Mouse (Mus musculus): Measurements from ENCODE around the gene Hsp90ab1.

The Hsp90ab1 gene

DNA sequence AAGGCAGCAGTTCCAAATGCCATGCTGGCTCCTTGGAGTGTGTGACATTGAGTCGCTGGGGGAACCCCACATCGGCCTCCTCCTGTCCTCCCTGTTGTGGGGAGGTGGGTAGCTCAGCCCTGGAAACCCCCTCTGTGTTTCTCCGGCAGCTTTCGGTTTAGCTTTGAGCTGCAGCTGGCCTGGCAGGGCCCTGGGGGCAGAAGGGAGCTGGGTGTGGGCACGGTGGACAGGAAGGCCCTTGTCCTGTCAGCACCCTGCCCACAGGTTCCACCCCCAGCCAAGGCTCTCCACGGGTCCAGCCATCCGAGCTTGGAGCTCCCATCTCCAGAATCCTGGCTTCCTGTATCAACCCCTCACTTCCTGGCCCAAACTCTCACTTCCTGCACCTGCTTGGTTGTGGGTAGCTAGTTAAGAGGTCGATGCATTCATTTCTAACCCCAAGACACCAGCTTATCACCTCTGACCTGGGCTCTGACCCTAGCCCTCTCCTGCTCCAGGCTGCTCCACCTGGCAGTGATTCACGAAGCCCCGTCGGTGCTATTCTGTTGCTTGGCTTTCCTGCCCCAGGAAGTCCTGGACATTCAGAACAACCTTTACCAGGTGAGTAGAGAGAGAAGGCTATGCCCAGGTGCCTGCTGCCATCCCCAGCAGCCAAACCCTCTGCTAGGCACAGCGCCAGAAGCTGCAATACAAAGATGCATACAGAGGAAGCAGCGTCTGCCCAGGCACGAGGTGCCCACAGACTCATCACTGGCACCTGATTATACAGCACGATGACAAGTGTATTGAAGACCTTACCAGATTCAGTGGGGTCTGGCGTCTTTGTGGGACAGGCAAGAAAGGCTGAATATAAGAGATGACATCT, 14.8 kb downstream of the Hsp90ab1 start:
- in situ Hi-C loops (cut with MboI, MseI) = no loop called here

DNA sequence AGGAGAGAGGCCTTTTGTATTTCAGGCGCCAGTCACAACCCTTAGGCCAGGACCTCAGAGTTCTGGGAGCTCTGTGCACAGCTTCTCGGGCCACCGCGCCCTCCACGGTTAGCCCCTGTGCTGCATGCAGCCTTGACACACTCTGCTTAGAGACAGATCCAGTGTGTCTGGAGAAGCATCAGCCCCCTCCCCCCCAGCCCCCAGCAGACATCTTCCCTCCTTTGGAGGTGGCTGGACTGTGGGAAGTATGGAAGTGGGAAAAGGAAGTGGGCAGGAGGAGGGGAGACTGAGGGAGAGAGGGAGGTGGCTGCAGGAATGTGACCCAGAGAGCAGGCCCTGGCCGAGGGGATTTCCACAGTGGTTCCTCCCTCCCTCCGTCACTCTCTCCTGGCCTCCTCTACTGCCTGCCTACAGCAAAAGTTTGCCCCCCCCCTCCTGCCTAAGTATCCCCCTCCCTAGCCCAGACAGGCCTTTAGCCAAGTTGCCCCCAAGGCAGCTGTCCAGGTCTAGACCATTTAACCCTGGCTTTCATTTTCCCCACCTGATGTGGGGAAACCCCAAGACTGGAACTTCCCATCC, 15.7 kb downstream of the Hsp90ab1 start:
- in situ Hi-C loops (cut with MboI, MseI) = no loop called here

DNA sequence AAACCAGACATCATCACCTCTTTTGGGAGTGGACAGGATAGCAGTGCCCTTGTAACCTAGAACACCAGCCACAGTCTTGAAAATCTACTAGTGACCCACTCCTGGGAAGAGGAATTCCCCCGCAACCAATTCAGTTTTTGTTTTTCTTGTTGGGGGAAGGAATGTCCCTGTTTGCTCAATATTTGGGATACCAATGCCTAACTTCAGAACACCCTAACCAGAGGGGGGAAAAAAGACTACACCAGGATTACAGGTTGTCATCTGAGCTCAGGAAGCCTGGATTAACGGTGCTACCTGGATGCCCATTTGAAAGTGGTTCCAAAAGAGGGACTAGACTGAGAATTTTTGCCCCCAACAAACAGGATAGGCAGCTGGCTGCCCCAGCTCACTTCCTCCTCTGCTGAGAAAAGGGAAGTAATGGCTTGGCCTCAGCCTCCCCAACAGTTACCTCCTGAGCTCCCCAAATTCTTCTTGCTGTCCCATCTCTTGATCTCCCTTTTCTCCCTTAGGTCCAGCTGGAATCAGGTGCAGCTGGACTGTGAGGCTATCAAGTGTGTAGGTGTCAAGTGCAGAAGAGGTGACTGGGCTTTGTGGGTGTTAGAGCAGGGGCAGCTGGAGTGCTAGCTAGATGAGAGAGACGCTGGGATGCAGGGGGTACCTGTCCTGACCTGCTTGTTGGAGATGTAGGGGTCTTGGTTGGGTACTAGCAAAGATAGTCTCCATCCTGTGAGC, 16.4 kb downstream of the Hsp90ab1 start:
- in situ Hi-C loops (cut with MboI, MseI) = no loop called here

DNA sequence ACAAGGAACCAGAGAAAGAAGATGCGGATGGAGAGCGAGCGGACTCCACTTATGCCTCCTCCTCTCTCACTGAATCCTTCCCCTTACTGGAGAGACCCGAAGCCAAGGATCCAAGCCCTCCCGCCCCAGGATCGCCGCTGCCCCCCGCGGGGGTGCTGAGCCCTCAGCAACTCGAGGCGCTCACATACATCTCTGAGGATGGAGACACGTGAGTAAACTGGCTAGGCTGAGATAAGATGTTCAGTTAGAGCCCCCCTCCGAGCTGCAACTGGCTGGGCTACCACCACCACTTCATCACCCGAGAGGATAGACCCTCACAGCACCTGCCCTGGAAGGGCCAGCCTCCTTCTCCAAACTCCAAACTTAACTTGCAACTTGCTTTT, 17.0 kb downstream of the Hsp90ab1 start:
- in situ Hi-C loops (cut with MboI, MseI) = no loop called here

DNA sequence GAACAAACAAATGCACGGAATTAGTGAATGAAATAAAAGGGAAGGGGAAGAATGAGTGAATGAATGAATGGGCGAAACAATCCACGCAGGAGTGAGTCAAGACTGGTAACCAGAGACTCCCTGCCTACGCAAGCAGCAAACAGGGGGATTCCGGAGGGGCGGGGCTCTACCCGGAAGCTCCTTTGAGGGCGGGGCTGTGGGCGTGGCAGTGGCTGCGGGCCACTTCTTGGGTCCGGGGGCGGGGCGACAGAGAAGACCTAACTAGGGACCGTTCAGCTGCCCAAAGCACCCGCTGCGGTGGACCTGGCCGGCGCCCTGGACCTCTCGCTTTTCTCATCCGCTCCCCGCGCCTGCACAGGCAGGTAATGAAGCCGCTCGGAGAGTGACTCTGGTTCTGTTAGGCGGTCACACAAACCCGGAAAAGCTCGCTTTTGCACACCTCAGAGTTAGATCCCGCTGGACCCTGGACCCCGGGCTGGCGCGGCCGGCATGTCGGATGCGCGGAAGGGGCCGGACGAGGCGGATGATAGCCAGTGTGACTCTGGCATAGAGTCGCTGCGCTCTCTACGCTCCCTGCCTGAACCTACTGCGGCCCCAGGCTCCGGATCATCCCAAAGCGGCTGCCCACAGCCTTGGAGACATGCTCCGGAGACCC, 17.5 kb downstream of the Hsp90ab1 start, which contains the start of gene Nfkbie:
Gene Nfkbie (plus strand): TSS at position 252 of the 655 bp plus-strand sequence.
- in situ Hi-C loops (cut with MboI, MseI) = no loop called here

DNA sequence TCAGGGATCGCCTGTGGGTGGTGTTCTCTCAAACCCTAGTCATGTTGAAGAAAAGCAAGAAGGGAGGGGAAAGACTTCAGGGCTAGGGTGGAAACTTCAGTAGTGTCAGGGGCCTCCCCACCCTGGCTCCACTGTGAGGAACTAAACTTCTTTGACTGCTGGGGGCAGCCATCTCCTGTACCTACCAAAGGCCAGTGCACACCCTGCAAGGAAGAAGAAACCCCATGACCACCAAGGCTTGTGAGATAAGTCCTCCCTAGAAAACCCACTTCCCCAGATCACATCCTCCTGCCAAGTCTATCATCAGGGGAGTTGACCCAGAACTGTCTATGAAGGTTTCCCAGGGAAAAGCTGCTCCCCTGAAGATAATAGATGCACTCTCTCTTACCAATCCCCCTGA, 18.7 kb downstream of the Hsp90ab1 start:
- in situ Hi-C loops (cut with MboI, MseI) = loop anchor here (5.0 kb wide), 1 partner anchor 77 kb away; the partner anchor contains the start of gene Spats1

DNA sequence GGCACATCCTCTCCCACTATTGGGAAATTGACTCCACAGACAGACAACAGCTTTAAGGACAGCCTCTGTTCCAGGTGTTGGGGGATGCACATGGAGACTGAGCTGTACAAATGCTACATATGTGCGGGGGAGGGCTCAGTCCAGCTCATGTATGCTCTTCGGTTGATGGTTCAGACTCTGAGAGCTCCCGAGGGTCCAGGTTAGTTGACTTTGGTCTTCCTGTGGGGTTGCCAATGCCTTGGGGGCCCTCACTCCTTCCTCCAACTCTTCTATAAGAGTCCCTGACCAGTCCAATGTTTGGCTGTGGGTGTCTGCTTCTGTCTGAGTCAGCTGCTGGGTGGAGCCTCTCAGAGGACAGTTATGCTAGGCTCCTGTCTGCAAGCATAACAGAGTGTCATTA, 20.0 kb downstream of the Hsp90ab1 start:
- in situ Hi-C loops (cut with MboI, MseI) = loop anchor here (5.0 kb wide), 1 partner anchor 76 kb away; the partner anchor contains the start of gene Spats1

DNA sequence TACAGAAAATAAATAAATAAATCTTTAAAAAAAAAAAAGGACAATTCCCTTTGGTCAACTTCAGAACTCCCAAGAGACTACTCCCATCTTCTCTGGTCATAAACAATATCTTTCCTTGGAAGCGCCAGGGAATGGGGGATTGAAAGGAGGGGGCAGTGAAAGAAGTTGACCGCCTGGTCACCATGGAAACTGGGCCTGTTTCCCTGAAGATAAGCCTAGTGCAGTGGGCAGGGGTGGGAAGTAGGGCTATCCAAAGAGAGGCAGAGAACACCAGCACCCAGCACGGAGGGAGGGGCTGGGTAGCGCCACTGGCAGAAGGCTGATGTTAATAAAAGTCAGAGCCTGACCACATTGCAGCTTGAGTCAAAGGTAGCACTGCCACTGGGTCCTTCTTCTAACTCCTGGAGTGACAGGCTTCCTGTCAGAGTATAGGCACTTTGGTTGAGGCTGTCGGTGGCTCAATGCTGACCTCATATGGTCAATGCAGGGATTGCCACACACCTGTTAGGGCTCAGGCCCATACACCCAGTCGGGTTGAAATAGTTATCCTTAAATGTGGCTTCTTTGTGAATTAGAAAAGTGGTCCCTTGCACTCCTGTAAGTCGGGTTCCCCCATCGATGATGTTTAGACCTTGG, 21.1 kb downstream of the Hsp90ab1 start:
- in situ Hi-C loops (cut with MboI, MseI) = loop anchor here (5.0 kb wide), 1 partner anchor 75 kb away; the partner anchor contains the start of gene Spats1

DNA sequence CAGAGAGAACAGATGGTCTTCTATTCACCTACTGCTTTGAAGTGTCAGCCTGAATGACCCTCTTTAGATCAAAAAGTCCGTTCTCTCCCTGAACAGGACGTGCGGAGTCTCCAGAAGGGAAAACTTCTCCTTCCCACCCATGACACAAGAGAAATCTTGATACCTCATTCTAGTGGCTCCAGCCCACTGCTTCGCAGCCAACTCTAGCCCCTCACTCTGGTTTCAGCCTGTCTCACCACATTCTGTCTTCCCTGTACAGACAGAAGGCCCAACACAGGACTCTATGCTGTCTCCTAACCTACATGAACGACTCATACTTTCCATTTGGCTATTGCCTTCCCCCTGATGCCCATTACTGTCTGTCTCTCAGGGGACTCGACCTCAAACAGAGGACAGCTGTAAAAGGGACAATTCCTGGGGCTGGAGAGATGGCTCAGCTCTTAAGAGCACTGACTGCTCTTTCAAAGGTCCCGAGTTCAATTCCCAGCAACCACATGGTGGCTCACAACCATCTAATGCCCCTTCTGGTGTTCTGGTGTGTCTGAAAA, 21.7 kb downstream of the Hsp90ab1 start:
- in situ Hi-C loops (cut with MboI, MseI) = loop anchor here (5.0 kb wide), 1 partner anchor 74 kb away; the partner anchor contains the start of gene Spats1

DNA sequence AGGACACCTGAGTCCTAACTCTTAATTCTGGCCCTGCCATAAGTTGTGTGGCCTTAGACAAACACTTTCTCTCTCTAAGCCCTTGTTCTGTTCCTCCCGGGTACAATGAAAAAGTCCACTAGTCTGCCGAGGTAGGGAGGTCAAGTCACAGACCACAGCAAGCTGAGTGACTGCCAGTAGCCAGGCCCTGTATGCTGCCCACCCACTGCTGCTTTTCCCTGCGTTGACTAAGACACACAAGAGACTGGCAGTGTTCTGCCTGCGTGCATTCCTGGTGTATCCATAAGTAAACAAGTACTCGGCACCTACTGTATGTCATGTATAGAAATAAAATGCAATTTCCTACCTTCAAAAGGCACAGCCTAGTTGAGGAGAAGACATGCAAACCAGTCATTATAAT, 22.8 kb downstream of the Hsp90ab1 start:
- in situ Hi-C loops (cut with MboI, MseI) = loop anchor here (5.0 kb wide), 1 partner anchor 73 kb away; the partner anchor contains the start of gene Spats1

DNA sequence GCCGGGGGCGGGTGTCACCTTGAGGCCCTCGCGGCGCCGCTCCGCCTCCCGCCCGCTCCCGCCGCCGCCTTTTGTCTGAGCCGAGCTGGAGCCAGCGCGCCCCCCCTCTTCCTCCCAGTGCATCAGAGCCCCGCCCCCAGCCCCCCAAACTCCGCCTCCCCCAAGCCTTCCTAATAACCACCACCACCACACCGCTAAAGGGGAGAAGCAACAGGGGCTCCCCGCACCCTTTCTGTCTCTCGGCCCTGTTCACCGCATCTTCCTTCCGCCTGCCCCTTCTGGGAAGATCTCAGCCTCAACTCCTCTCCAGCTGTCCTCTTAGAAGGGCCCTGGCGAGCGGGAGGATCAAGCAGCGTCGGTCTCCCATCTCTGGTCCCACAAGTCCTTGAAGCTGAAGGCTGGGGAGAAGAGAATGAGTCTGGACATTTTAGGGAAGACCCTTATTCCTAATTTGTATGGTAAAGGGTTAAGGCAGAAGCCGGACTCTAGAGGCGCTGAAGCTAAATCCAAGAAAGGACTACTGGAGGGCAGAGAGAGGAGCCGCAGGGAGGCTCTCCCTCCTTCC, 23.4 kb downstream of the Hsp90ab1 start, which contains the start of gene Tmem151b:
Gene Tmem151b (minus strand): TSS at position 61 of the 565 bp plus-strand sequence.
- in situ Hi-C loops (cut with MboI, MseI) = loop anchor here (5.0 kb wide), 1 partner anchor 72 kb away; the partner anchor contains the start of gene Spats1

DNA sequence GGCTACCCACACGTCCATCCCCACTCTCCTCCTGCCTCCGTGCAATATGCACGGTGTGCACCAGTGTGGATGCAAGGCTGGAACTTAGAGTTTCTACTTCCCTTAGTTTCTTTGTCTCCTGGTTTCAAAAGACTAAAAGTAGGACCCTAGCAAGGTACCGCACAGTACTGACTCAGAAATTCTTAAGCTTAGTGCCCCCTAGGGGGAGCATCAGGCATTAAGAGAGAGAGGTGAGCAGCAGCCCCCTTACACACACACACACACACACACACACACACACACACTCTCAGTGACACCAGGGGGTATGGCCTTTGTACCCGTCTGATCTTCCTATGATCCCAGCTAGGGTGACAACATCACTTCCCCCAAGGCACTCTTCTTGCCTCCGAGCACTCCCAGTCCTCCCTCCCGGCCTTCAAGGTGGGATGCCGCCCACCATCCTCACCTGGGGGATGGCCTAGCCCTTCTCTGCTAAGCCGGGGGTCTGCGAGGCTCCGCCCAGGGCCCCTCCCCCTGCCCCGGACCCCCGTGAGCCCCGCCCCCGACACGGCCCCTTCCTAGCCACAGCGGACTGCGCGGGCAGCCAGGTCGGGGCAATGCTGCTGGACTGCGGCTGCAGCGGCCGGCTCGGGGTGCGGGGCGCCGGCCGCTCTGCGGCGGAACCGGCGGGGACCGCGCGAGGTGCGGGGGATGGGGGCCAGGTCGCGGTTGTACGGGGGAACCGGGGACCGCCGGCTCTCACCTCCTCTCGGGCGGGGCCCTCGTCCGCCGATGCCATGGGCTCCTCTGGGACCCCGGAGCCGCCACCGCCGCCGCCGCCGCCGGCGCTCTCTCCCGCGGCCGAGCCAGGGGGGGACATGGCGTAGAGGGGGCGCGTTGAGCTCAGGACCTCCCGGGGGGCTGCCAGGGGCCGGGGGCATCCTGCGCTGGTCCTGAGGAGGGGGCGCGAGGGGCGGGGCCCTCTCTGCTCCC, 24.2 kb downstream of the Hsp90ab1 start:
- in situ Hi-C loops (cut with MboI, MseI) = no loop called here

DNA sequence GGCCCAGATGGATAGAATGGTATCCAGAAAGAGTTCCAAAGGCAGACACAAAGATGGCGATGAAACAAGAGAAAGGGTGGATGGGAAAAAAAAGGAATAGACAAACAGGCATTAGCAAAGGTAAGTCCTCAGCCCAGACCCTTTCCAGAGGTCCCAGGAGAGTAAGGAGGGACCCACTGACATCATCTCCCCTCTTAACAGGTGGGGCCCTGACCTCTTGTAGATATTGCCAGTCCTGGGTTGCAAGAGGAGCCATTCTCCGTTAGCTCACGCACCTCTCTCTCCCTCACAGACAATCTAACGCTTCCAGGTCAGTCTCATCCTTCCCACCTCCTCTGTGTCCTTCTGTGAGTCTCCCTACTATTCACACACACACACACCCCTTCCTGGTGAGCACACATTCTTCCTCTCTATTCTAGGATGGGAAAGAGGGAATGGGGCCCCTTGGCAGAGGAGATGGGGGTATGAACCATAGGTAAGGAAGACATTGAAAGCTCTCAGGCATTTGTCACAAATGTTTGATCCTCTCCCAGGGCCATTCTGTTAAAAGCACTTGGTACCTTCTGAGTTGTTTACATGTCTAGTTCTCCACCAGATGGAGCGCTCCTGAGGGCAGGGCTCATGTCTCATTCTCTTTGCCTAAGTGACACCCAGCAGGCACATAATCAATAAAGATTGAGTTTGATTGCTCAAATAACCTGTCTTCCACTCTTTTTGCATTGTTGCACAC, 25.4 kb downstream of the Hsp90ab1 start:
- in situ Hi-C loops (cut with MboI, MseI) = no loop called here

DNA sequence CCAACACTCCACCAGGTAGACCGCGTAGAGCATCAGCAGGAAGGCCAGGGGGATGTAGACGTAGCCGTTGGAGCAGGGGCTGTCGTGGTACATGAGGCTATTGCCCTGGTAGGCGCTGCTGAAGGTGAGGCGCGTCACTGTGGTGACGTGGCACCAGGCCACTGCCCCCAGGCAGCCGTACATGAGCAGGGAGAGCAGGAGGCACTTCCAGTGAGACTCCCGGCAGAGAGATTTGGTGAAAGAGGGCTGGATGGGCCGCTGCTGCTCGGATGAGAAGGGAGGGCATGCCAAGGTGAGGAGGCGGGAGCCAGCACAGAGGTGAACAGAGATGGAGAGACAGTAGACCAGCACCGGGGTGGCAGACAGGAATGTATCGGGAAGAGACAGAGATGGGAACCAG, 26.1 kb downstream of the Hsp90ab1 start:
- in situ Hi-C loops (cut with MboI, MseI) = no loop called here

DNA sequence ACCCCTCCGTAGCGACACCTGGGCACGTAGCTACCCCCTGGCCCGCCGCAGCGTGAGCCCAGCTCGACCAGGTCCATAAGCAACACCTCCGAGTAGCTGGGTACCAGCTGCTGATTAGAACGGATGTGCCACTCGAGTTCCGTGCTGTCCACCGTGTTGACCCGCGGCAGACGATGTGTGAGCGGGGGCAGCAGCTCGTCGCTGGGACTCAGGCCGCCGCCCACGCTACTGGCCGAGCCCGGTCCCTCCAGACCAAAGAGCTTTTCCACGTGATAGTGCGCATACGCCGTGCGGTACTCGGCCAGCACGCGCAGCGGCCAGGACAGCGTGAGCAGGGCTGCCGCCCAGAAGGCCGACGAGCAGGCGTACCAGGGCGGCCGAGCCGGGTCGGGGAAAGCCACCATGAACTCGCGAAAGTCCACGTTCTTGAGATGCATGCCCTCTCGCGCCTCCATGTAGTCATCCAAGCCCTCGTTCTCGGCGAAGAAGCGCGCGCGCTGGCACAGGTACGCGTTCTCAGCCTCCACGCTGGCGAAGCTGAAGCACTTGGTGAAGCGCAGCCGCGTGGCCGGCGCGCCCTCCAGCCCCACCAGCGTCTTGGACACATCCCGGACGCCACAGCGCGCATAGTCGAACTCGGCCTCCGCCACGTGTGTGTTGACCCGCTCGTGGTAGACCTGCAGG, 27.7 kb downstream of the Hsp90ab1 start:
- in situ Hi-C loops (cut with MboI, MseI) = no loop called here

DNA sequence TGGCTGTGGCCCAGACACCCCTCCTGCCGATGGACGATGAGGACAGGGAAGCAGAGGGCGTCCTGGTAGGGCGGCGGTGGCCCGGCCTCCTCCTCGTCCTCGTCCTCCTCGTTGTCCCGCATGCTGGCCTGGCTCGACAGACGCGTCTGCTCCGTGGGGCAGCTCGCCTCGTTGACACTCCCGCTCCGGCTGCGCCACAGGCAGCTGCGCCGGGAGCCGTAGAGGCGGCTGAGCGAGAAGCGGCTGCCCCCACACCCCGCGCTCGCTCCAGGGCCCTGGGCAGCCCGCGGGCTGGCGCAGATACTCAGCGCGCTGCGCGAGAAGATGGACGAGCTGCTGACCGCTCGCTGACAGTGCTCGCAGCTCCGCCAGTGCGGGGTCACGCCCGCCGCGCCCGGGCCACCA, 28.2 kb downstream of the Hsp90ab1 start:
- in situ Hi-C loops (cut with MboI, MseI) = no loop called here

DNA sequence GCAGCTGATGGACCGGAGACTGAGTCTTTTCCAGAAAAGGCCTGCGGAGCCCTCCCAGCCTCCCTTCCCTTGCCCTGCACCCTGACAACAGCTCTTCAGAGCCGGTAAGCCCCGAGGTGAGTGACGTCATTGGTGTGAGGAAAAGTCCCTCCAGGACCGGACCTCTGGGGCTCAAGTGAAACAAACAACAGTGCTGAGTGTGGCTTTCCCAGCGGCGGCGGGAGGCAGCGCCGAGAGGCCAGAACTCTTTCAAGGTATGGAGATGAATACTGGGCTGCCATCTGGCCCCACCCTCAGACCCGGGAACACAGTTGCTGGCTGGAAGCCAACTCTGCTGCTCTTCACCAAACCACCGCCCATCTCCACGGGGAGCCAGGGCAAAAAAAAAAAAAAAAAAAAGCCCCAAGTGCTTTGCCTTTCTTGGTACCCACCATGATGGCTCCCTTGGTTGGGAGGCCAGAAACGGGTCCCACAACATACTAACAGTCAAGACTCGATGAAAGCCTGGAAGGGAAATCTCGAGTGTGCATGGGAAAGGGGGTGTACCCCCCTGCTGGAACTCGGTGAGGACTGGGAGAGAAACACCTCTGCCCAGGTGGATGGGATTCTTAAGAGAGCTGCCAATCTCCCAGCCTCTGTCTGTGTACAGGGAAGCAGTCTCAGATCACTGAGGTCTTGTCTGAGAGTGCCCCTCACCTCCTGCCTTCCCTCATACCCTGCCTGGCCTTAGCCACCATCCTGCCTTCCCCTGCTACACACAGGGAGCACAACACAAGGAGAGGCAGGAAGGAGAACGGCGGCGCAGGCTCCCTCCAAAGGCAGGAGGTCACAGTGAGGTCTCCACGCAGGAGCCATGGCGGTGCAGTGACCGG, 28.8 kb downstream of the Hsp90ab1 start:
- in situ Hi-C loops (cut with MboI, MseI) = no loop called here

Data from T-helper 2 cell (primary cell).